Mouse (Mus musculus) embryonic facial prominence, embryonic 10.5 days (tissue): ENCODE measurements around the gene Prss50. TPM values are rescaled to one million over a fixed set of nuclear protein-coding genes. Genes with fewer than 3 reads are reported as not detected.
"Not testable (repeated sequence)": the region's sequence is repeated elsewhere in the genome, so short reads cannot be mapped to it uniquely, and the experiment has no call there.

Source experiments
- DNase-seq: peaks from one replicate; pipeline ENCODE4 v3.0.0-alpha.2; 2017; ENCODE audit warnings: low spot score
- H3K27ac ChIP-seq: fragments of 300-500 bp; sonication (generic); replicated peaks from 2 replicates; pipeline ENCODE4 v1.5.1; 2016; ENCODE audit warnings: mild to moderate bottlenecking
- H3K27me3 ChIP-seq: fragments of 300-500 bp; sonication (generic); replicated peaks from 2 replicates; pipeline ENCODE4 v1.6.1; 2016; ENCODE audit warnings: low read depth, mild to moderate bottlenecking; ENCODE audit not compliant: poor library complexity, severe bottlenecking
- H3K36me3 ChIP-seq: fragments of 300-500 bp; sonication (generic); replicated peaks from 2 replicates; pipeline ENCODE4 v1.6.1; 2016; ENCODE audit warnings: mild to moderate bottlenecking, moderate library complexity
- H3K4me1 ChIP-seq: fragments of 300-500 bp; sonication (generic); 2 replicates; pipeline ENCODE4 v1.6.1; 2016
- H3K4me3 ChIP-seq: fragments of 300-500 bp; sonication (generic); 2 replicates; pipeline ENCODE4 v1.5.1; 2016; ENCODE audit warnings: mild to moderate bottlenecking, moderate library complexity
- H3K9me3 ChIP-seq: fragments of 300-500 bp; sonication (generic); 2 replicates; pipeline ENCODE4 v1.6.1; 2016; ENCODE audit warnings: mild to moderate bottlenecking
- WGBS: fragments of 180-500 bp; shearing (Covaris S2); methylation state at CpG from one replicate; pipeline ENCODE4 v1.1.7; 2016; 5-methylcytosine and 5-hydroxymethylcytosine counted together
- polyA plus RNA-seq: library from polyadenylated mRNA; unstranded; fragments of >200 nt; fragmentation: Nextera tagmentation; extraction: Ambion mirVana; gene quantifications from 2 replicates; pipeline ENCODE4 v1.2.1, GENCODE M21; 2016

Gene Prss50
- polyA plus RNA-seq, result 0.55 and 0.67 TPM in 2 replicates

DNA sequence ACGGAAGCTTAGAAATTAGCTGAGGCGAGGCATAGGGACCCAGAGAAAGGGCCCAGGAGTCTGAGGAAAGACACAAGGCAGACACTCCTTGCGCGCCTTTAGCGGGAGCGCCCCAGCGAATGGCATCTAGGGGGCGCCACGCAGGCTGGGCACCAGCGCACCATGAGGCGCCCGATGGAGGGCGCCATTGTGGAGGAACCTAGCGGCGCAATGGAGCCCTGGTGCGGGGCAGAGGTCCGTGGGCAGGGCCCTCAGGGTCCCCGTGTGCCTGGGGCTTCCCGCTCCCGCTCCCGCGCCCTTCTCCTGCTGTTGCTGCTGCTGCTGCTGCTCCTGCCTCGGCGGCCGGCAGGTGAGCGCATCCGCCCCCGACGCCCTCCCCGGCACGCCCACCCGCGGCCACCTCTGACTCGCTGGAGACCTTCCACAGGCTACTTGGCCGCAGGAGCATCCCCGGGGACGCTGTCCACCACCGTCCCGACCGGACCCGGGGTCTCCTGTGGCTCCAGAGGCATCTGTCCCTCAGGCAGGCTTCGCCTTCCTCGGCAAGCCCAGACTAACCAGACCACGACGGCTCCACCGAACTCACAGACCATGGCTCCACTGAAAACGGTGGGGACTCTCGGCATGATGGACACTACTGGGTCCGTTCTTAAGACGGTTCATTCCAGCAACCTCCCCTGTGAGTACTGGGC is at the start of gene Prss50:
TSS of gene Prss50 (plus strand) at position 187 of the 692 bp plus-strand sequence.
- 9% methylated on average over 50 of the region's 50 CpGs for WGBS
- Histone ChIP-seq H3K4me1 (peaks cover 17% of the 10 kb centered on the region), H3K27ac (peak within 1 kb of the TSS; percentile 65; the same call in 1 of the 2 replicates), H3K36me3 (no peaks in the 10 kb centered on the region), H3K4me3 (peak within 1 kb of the TSS; percentile 58), H3K27me3 (peaks cover 48% of the 10 kb centered on the region), H3K9me3 (no peaks in the 10 kb centered on the region)
- DNase-seq, result peak; percentile 61

DNA sequence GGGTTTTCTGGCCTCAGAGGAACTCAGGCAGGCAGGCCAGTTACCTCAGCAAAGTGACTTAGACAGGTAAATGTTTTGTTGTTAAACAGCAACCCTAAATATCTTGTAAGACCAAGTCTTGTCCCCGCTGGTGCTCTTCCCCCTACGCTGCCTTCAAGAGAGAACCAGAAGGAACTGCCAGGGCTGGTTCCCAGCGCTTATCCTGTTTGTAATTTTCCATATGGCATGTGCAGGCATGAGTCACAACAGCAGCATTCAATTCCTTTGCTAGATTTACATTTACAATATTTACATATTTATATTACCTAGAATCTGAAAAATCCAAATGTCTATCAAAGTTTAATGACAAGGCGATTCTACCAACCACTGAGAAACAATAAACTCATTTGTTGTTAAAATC is 47.7 kb upstream of the Prss50 start:
- DNase-seq, result no peak
- H3K27ac ChIP-seq, result no peak overlapping the region
- no peaks in the 10 kb centered on the region for H3K4me1 ChIP-seq
- H3K9me3 ChIP-seq, result no peaks in the 10 kb centered on the region
- no peaks in the 10 kb centered on the region; the same call in 1 of the 2 replicates for H3K27me3 ChIP-seq
- H3K4me3 ChIP-seq, result no peak overlapping the region
- 86% methylated on average over 4 of the region's 4 CpGs for WGBS
- no peaks in the 10 kb centered on the region for H3K36me3 ChIP-seq

DNA sequence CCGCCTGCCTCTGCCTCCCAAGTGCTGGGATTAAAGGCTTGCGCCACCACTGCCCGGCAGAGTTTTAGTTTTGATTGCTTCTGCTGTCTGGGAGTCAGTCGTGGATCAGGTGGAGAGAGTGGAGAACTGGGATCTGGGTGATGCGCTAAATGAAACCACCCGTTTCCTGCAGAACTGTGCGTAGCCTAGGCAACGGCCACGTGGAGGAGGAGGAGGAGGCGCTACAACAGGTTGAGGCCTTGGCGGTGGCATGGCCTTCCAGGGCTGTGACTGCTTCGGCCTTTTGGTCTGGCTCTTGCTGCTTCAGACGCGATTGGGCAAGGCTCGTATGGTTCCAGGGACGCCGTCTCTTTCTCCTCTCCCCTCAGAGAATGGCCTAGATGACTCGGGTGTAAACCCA is 44.0 kb upstream of the Prss50 start, which contains the start of gene Prss44:
TSS of gene Prss44 (plus strand) at position 206 of the 400 bp plus-strand sequence.
- peak; percentile 18 for DNase-seq
- no peaks in the 10 kb centered on the region for H3K9me3 ChIP-seq
- H3K36me3 ChIP-seq, result no peaks in the 10 kb centered on the region
- H3K4me3 ChIP-seq, result no peak within 1 kb of the TSS
- no peak within 1 kb of the TSS for H3K27ac ChIP-seq
- H3K4me1 ChIP-seq, result no peaks in the 10 kb centered on the region
- WGBS, result 66% methylated on average over 18 of the region's 18 CpGs
- no peaks in the 10 kb centered on the region; the same call in 1 of the 2 replicates for H3K27me3 ChIP-seq

- H3K27ac ChIP-seq, H3K4me3 ChIP-seq, H3K36me3 ChIP-seq, H3K4me1 ChIP-seq, H3K9me3 ChIP-seq, DNase-seq, H3K27me3 ChIP-seq: not testable (repeated sequence)
Observed at GRCm38 (mm10) chr9:110820546-110820945, 37.2 kb upstream of the Prss50 start.

DNA sequence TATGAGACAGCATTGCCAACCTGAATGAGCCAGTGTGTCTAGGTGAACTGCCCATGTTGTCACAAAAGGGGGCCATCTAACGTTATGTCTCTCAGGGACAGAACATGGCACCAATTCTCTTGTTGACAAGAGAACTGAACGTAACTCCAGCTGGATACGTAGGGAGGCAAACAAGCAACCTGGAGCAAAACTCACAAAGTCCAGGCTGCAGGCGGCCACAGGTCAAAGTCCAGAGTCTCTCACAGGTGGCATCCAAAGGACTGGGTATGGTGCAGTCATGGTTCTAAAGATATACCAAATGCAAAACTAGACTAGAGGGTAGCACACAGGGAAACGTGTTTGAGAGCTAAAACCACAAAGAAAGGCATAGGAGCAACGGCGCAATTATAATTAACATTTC is 36.3 kb upstream of the Prss50 start:
- Histone ChIP-seq H3K36me3 (no peaks in the 10 kb centered on the region), H3K27ac (no peak overlapping the region), H3K4me1 (no peaks in the 10 kb centered on the region), H3K9me3 (no peaks in the 10 kb centered on the region), H3K27me3 (no peaks in the 10 kb centered on the region), H3K4me3 (no peak overlapping the region)
- 89% methylated on average over 7 of the region's 7 CpGs for WGBS
- DNase-seq, result no peak

DNA sequence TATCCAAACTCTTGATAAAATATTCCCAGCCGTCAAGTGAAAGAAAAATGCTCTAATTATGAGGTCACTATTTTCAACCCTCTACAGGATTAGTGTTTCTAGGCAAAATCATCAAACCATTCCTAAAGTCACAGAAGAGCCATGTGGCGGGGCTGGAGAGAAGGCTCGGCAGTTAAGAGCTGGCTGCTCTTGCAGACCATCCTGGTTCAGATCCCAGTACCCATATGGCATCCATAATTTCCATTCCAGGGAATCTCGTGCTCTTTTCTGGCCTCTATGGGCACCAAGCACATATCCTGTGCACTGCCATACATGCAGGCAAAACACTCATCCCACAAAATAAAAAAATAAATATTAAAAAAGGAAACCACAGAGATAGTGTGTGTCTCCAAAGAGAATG is 32.3 kb upstream of the Prss50 start:
- H3K27me3 ChIP-seq, result peaks cover 7% of the 10 kb centered on the region; the same call in 1 of the 2 replicates
- H3K36me3 ChIP-seq, result no peaks in the 10 kb centered on the region
- WGBS, result 79% methylated on average over 4 of the region's 4 CpGs
- DNase-seq, result no peak
- no peaks in the 10 kb centered on the region for H3K4me1 ChIP-seq
- no peak overlapping the region for H3K27ac ChIP-seq
- H3K9me3 ChIP-seq, result no peaks in the 10 kb centered on the region
- H3K4me3 ChIP-seq, result no peak overlapping the region

GRCm38 (mm10) chr9:110825832-110826231 is 31.9 kb upstream of the Prss50 start:
- no peak for DNase-seq
- Histone ChIP-seq H3K9me3 (no peaks in the 10 kb centered on the region), H3K36me3 (no peaks in the 10 kb centered on the region), H3K4me1 (no peaks in the 10 kb centered on the region), H3K27ac (no peak overlapping the region), H3K4me3 (no peak overlapping the region), H3K27me3 (peaks cover 7% of the 10 kb centered on the region; the same call in 1 of the 2 replicates)
- WGBS, result 80% methylated on average over 7 of the region's 7 CpGs

DNA sequence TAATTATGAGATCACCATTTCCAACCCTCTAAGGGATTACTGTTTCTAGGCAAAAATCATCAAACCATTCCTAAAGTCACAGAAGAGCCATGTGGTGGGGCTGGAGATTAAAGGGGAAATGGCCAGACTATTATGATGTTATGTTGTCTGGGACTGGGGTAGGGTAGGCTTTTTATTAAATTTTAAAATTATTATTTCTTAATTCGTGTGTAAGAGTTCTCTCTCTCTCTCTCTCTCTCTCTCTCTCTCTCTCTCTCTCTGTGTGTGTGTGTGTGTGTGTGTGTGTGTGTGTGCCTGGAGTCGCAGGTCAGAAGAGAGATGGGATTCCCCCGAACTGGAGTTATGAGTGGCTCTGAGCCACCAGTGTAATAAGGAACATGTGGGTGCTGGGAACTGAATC is 31.4 kb upstream of the Prss50 start, which contains the start of gene Prss43:
TSS of gene Prss43 (plus strand) at position 301 of the 400 bp plus-strand sequence.
- H3K27me3 ChIP-seq, result peaks cover 7% of the 10 kb centered on the region; the same call in 1 of the 2 replicates
- 86% methylated on average over 3 of the region's 3 CpGs for WGBS
- no peaks in the 10 kb centered on the region for H3K4me1 ChIP-seq
- H3K27ac ChIP-seq, result no peak within 1 kb of the TSS
- no peaks in the 10 kb centered on the region for H3K36me3 ChIP-seq
- H3K4me3 ChIP-seq, result no peak within 1 kb of the TSS
- H3K9me3 ChIP-seq, result no peaks in the 10 kb centered on the region
- no peak for DNase-seq

DNA sequence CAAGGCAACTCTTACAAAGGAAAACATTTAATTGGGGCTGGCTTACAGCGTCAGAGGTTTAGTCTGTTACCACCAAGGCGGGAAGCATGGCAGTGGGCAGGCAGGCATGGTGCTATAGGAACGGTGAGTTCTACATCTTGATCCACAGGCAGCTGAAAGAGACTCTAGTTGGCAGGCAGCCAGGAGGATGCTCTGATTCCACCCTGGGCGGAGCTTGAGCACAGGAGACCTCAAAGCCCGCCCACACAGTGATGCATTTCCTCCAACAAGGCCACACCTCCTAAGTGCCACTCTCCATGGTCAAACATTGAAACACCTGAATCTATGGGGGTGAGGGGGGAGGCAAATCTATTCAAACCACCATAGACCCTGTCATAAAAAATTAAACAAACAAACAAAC is 24.7 kb upstream of the Prss50 start:
- peak; percentile 23 for DNase-seq
- no peaks in the 10 kb centered on the region for H3K36me3 ChIP-seq
- WGBS, result 87% methylated on average over 5 of the region's 5 CpGs
- H3K27me3 ChIP-seq, result 0 out of 2 replicates have a peak, but pooled peaks cover 8% of the 10 kb centered on the region
- no peaks in the 10 kb centered on the region for H3K9me3 ChIP-seq
- no peak overlapping the region for H3K27ac ChIP-seq
- no peak overlapping the region for H3K4me3 ChIP-seq
- H3K4me1 ChIP-seq, result peaks cover 8% of the 10 kb centered on the region; the same call in 1 of the 2 replicates

- Histone ChIP-seq H3K9me3 (no peaks in the 10 kb centered on the region), H3K27me3 (0 out of 2 replicates have a peak, but pooled peaks cover 8% of the 10 kb centered on the region), H3K36me3 (no peaks in the 10 kb centered on the region), H3K4me1 (peaks cover 8% of the 10 kb centered on the region; the same call in 1 of the 2 replicates), H3K4me3 (no peak within 1 kb of the TSS), H3K27ac (no peak within 1 kb of the TSS)
- DNase-seq, result no peak
- 77% methylated on average over 19 of the region's 19 CpGs for WGBS
Observed at GRCm38 (mm10) chr9:110834411-110834810, 23.4 kb upstream of the Prss50 start, which contains the start of gene Prss45. Gene Prss45 (plus strand): TSS chr9:110834588.

DNA sequence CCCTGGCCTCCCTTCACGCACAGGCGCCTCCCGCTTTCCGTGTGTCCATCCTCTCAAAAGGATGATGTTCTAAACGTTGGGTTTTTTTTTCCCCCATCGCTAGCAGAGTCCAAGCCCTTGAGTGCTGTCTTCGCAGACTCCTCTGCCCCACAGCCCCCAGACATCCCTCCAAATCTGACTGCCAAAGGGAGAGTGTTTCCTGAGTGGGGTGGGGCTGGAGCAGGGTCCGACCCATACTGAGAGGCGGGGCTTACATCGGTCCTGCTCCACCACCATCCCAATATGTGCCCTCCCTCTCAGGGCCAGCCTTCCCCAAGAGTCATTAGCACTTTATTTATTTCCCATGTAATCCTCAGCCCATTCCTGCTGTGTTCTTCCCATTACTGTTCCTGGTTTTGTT is 22.8 kb upstream of the Prss50 start:
- Histone ChIP-seq H3K4me3 (no peak overlapping the region), H3K9me3 (no peaks in the 10 kb centered on the region), H3K27me3 (0 out of 2 replicates have a peak, but pooled peaks cover 8% of the 10 kb centered on the region), H3K4me1 (peaks cover 8% of the 10 kb centered on the region; the same call in 1 of the 2 replicates), H3K36me3 (no peaks in the 10 kb centered on the region), H3K27ac (no peak overlapping the region)
- 35% methylated on average over 10 of the region's 10 CpGs for WGBS
- no peak for DNase-seq

DNA sequence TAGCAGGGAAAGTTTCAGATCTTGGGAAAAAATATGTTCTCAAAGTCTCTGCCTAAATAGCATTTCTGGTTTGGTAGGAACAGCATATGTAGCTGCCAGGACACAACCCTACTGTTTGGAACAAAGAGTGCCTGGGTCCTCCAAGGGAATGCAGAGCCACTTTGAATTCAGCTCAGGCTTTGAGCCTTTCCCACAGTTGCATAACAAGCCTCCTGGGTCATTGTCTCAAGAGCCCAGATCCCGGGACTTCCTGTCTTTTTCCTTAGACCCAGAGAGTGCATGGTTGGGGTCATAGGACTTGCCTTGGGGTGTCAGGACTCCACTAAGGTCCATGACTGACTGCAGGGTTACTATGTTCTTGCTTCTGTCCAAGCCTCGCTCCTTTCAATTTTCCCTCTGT is 21.7 kb upstream of the Prss50 start:
- WGBS, result 52% methylated on average over 2 of the region's 2 CpGs
- H3K36me3 ChIP-seq, result no peaks in the 10 kb centered on the region
- no peak for DNase-seq
- H3K27me3 ChIP-seq, result 0 out of 2 replicates have a peak, but pooled peaks cover 8% of the 10 kb centered on the region
- H3K27ac ChIP-seq, result no peak overlapping the region
- H3K4me3 ChIP-seq, result no peak overlapping the region
- H3K9me3 ChIP-seq, result no peaks in the 10 kb centered on the region
- H3K4me1 ChIP-seq, result peaks cover 8% of the 10 kb centered on the region; the same call in 1 of the 2 replicates

GRCm38 (mm10) chr9:110840905-110841304 is 16.9 kb upstream of the Prss50 start:
- Histone ChIP-seq H3K27ac (no peak overlapping the region), H3K4me1 (0 out of 2 replicates have a peak, but pooled peaks cover 3% of the 10 kb centered on the region), H3K36me3 (no peaks in the 10 kb centered on the region), H3K27me3 (no peaks in the 10 kb centered on the region), H3K4me3 (no peak overlapping the region), H3K9me3 (no peaks in the 10 kb centered on the region)
- DNase-seq, result no peak
- WGBS, result 84% methylated on average over 6 of the region's 6 CpGs
